In genomic region chr8:124959462-124960225, GRCm38 (mm10) we compare ENCODE assay signal across 10 mouse cellular contexts. TPM values are rescaled to one million over a fixed set of nuclear protein-coding genes. Genes with fewer than 3 reads are reported as not detected.
DNase-seq lines count a peak whose midpoint lies in the region; ATAC-seq and TF ChIP-seq lines count a peak whose summit lies in the region.
"Had no signal": no experiment of that assay in that cellular context is flagged by ENCODE, and none has a peak within 500 bp of the region (broad histone marks: within the 10 kb centered on the region; RNA-seq: fewer than 3 reads in every experiment).

No protein-coding gene starts in this region.

- H3K9me3 ChIP-seq in hindbrain, embryonic 10.5 days = no peaks in the 10 kb centered on the region
- no peaks in the 10 kb centered on the region for H3K9me3 ChIP-seq in hindbrain, embryonic 12.5 days (replicated peaks)
- no peaks in the 10 kb centered on the region for H3K9me3 ChIP-seq in liver, embryonic 14.5 days (ENCODE audit: control insufficient read depth, low read length)
- H3K9me3 ChIP-seq in midbrain, embryonic 14.5 days (ENCODE audit: control insufficient read depth, low read length) = no peaks in the 10 kb centered on the region
- H3K9me3 ChIP-seq: neural tube, embryonic 12.5 days had no signal

- H3K9ac ChIP-seq in hindbrain, embryonic 12.5 days = no peak overlapping the region
- H3K9ac ChIP-seq in liver, embryonic 14.5 days (replicated peaks) = no peak overlapping the region
- H3K9ac ChIP-seq in midbrain, embryonic 14.5 days (replicated peaks; ENCODE audit: low read length) = no peak overlapping the region
- H3K9ac ChIP-seq: neural tube, embryonic 12.5 days had no signal

- no peak overlapping the region for H3K4me3 ChIP-seq in hindbrain, embryonic 10.5 days
- no peak overlapping the region for H3K4me3 ChIP-seq in hindbrain, embryonic 12.5 days
- H3K4me3 ChIP-seq in liver, embryonic 14.5 days (ENCODE audit: insufficient read depth in 1 of 2, low read depth in 2 of 2, low read length in 2 of 2) = no peak overlapping the region
- H3K4me3 ChIP-seq in midbrain, embryonic 14.5 days (replicated peaks; ENCODE audit: low read depth, low read length) = no peak overlapping the region
- H3K4me3 ChIP-seq: neural tube, embryonic 12.5 days had no signal

- WGBS in hindbrain, embryonic 10.5 days = 67% methylated on average over 8 of the region's 8 CpGs
- 66% methylated on average over 8 of the region's 8 CpGs for WGBS in hindbrain, embryonic 12.5 days
- 29% methylated on average over 8 of the region's 8 CpGs for WGBS in liver, embryonic 14.5 days (ENCODE audit: insufficient replicate concordance)
- WGBS in midbrain, embryonic 14.5 days = 69% methylated on average over 8 of the region's 8 CpGs

- H3K27me3 ChIP-seq in hindbrain, embryonic 10.5 days (ENCODE audit: insufficient read depth, poor library complexity, severe bottlenecking) = no peaks in the 10 kb centered on the region
- H3K27me3 ChIP-seq in hindbrain, embryonic 12.5 days = no peaks in the 10 kb centered on the region
- H3K27me3 ChIP-seq in liver, embryonic 14.5 days (ENCODE audit: control insufficient read depth, insufficient read depth, low read length) = no peaks in the 10 kb centered on the region
- H3K27me3 ChIP-seq in midbrain, embryonic 14.5 days (ENCODE audit: control insufficient read depth, insufficient read depth, low read length) = no peaks in the 10 kb centered on the region

- no peak overlapping the region for H3K4me2 ChIP-seq in hindbrain, embryonic 12.5 days (replicated peaks)
- H3K4me2 ChIP-seq in liver, embryonic 14.5 days (ENCODE audit: low read depth) = no peak overlapping the region
- no peak overlapping the region for H3K4me2 ChIP-seq in midbrain, embryonic 14.5 days (ENCODE audit: low read length)
- H3K4me2 ChIP-seq: neural tube, embryonic 12.5 days had no signal

- H3K27ac ChIP-seq in hindbrain, embryonic 10.5 days = peak overlapping the region; percentile 46; the same call in 1 of the 2 replicates
- H3K27ac ChIP-seq in hindbrain, embryonic 12.5 days = no peak overlapping the region
- no peak overlapping the region for H3K27ac ChIP-seq in liver, embryonic 14.5 days
- H3K27ac ChIP-seq in midbrain, embryonic 14.5 days (replicated peaks; ENCODE audit: low read depth, low read length) = no peak overlapping the region
- H3K27ac ChIP-seq: neural tube, embryonic 12.5 days had no signal

- no peak for DNase-seq in hindbrain, embryonic 10.5 days (ENCODE audit: low spot score)
- DNase-seq in CD4-positive helper T cell, adult 2 months (ENCODE audit: low read depth, low spot score) = peak; percentile 62
- peak; percentile 33 for DNase-seq in embryo, embryonic 9.5 days (ENCODE audit: extremely low spot score)
- DNase-seq in liver, embryonic 14.5 days (ENCODE audit: low read depth in 3 of 3, low spot score in 3 of 3) = no peak
- DNase-seq in c-Kit-positive CD71-positive TER-119-positive erythroid progenitor cells, embryonic 14.5 days (ENCODE audit: low spot score) = no peak
- DNase-seq in MN1 (ENCODE audit: low spot score) = no peak
- DNase-seq in midbrain, embryonic 14.5 days = no peak
- DNase-seq: layer of hippocampus, postnatal 36 days had no signal

- peaks cover 23% of the 10 kb centered on the region for H3K4me1 ChIP-seq in hindbrain, embryonic 10.5 days (replicated peaks)
- H3K4me1 ChIP-seq in hindbrain, embryonic 12.5 days = 0 out of 2 replicates have a peak, but pooled peaks cover 3% of the 10 kb centered on the region
- H3K4me1 ChIP-seq in liver, embryonic 14.5 days (replicated peaks; ENCODE audit: control insufficient read depth in 2 of 2, insufficient read depth in 2 of 2, low read length in 1 of 2) = peaks cover 0 to 6% of the 10 kb centered on the region in 2 experiments; a peak in 2 of 4 replicates
- no peaks in the 10 kb centered on the region for H3K4me1 ChIP-seq in midbrain, embryonic 14.5 days (ENCODE audit: control insufficient read depth, insufficient read depth, low read length)
- H3K4me1 ChIP-seq: neural tube, embryonic 12.5 days had no signal

- H3K36me3 ChIP-seq in hindbrain, embryonic 10.5 days = 0 out of 2 replicates have a peak, but pooled peaks cover 2% of the 10 kb centered on the region
- H3K36me3 ChIP-seq in hindbrain, embryonic 12.5 days = no peaks in the 10 kb centered on the region
- no peaks in the 10 kb centered on the region for H3K36me3 ChIP-seq in liver, embryonic 14.5 days (replicated peaks; ENCODE audit: control insufficient read depth, insufficient read depth, low read depth)
- H3K36me3 ChIP-seq in midbrain, embryonic 14.5 days (ENCODE audit: control insufficient read depth, insufficient read depth, low read length) = no peaks in the 10 kb centered on the region
- H3K36me3 ChIP-seq: neural tube, embryonic 12.5 days had no signal

- TF ChIP-seq CTCF in liver, embryonic 14.5 days (IDR thresholded peaks at IDR 0.05; ENCODE audit: low read depth) = no peak

- no peak for ATAC-seq in hindbrain, embryonic 12.5 days (ENCODE audit: low FRiP score)
- 0 out of 2 replicates have a peak, but pooled peaks have one; percentile 31 for ATAC-seq in liver, embryonic 14.5 days (ENCODE audit: insufficient read depth)
- ATAC-seq in midbrain, embryonic 14.5 days (ENCODE audit: low FRiP score, low TSS enrichment) = no peak

- no peak for TF ChIP-seq EP300 in liver, embryonic 14.5 days (IDR thresholded peaks at IDR 0.05; ENCODE audit: low read depth)

RNA-seq across cellular contexts. Expression of gene Egln1, which starts 10.5 kb away (rescaled TPM):
- 10.1 and 12.2 TPM in 2 replicates for polyA plus RNA-seq in hindbrain, embryonic 10.5 days (2016; fragmentation: Nextera tagmentation; extraction: Ambion mirVana)
- 17.3 and 17.5 TPM in 2 replicates for polyA plus RNA-seq in hindbrain, embryonic 12.5 days (2016; fragmentation: Nextera tagmentation; extraction: Ambion mirVana)
- polyA plus RNA-seq in liver, embryonic 14.5 days (2012; rRNA removed) = 4.2 and 5.5 TPM in 2 replicates
- polyA plus RNA-seq in liver, embryonic 14.5 days (2014; fragmentation: Nextera tagmentation; extraction: Ambion mirVana) = 3.3 and 3.9 TPM in 2 replicates
- polyA plus RNA-seq in midbrain, embryonic 14.5 days (2014; fragmentation: Nextera tagmentation; extraction: Ambion mirVana) = 24.5 and 25.1 TPM in 2 replicates

RNA-seq across cellular contexts. Expression of gene Tsnax, which starts 53.2 kb away (rescaled TPM):
- polyA plus RNA-seq in hindbrain, embryonic 10.5 days (2016; fragmentation: Nextera tagmentation; extraction: Ambion mirVana) = 128 and 131 TPM in 2 replicates
- 141 and 145 TPM in 2 replicates for polyA plus RNA-seq in hindbrain, embryonic 12.5 days (2016; fragmentation: Nextera tagmentation; extraction: Ambion mirVana)
- 21.5 and 31.3 TPM in 2 replicates for polyA plus RNA-seq in liver, embryonic 14.5 days (2012; rRNA removed)
- polyA plus RNA-seq in liver, embryonic 14.5 days (2014; fragmentation: Nextera tagmentation; extraction: Ambion mirVana) = 41.1 and 43.3 TPM in 2 replicates
- 211 and 242 TPM in 2 replicates for polyA plus RNA-seq in midbrain, embryonic 14.5 days (2014; fragmentation: Nextera tagmentation; extraction: Ambion mirVana)

Comparison
In these comparisons a context has a peak if more than half of its experiments do, and no peak if none do; other contexts are left out.
1. DNase-seq: peak in CD4-positive helper T cell, adult 2 months (single experiment) and embryo, embryonic 9.5 days (single experiment); none in hindbrain, embryonic 10.5 days (single experiment), liver, embryonic 14.5 days (0 of 3), c-Kit-positive CD71-positive TER-119-positive erythroid progenitor cells, embryonic 14.5 days (single experiment), MN1 (single experiment) and midbrain, embryonic 14.5 days (single experiment).